Mouse (Mus musculus): Measurements from ENCODE around the gene Spaca6.

The Spaca6 gene

GRCm38 (mm10) chr17:17889732-17890425 lies 62.9 kb downstream of the Spaca6 start:
- in situ Hi-C loops (cut with MboI; ENCODE audit: low sequenced_read_pairs) = loop anchor here (25.0 kb wide), 1 partner anchor 128 kb away; no protein-coding TSS in a partner anchor
